Mouse (Mus musculus): ENCODE data around the gene Kif1a. TPM values are rescaled to one million over a fixed set of nuclear protein-coding genes. Genes with fewer than 3 reads are reported as not detected.

Kif1a gene
- polyA plus RNA-seq, 1 experiment = 2.2 TPM

Other genes with a start within 250 kb of the Kif1a start
- gene Ankmy1, start 199.0 kb downstream of the Kif1a start, polyA plus RNA-seq (2011; ENCODE audit: insufficient read depth, insufficient read length, low replicate concordance, missing spikeins) = not detected in 2 replicates
- 9.2 and 9.3 TPM in 2 replicates for gene Dusp28, start 195.0 kb downstream of the Kif1a start, polyA plus RNA-seq (2011; ENCODE audit: insufficient read depth, insufficient read length, low replicate concordance, missing spikeins)
- 26.4 and 62.1 TPM in 2 replicates for gene Rnpepl1, start 191.2 kb downstream of the Kif1a start, polyA plus RNA-seq (2011; ENCODE audit: insufficient read depth, insufficient read length, low replicate concordance, missing spikeins)
- 5.4 and 15.5 TPM in 2 replicates for gene Capn10, start 167.6 kb downstream of the Kif1a start, polyA plus RNA-seq (2011; ENCODE audit: insufficient read depth, insufficient read length, low replicate concordance, missing spikeins)
- gene Gpr35, start 151.1 kb downstream of the Kif1a start, polyA plus RNA-seq (2011; ENCODE audit: insufficient read depth, insufficient read length, low replicate concordance, missing spikeins) = 0.49 and 5.0 TPM in 2 replicates
- gene Aqp12, start 95.6 kb downstream of the Kif1a start, polyA plus RNA-seq (2011; ENCODE audit: insufficient read depth, insufficient read length, low replicate concordance, missing spikeins) = not detected in 2 replicates
- gene Agxt, start 33.3 kb upstream of the Kif1a start, polyA plus RNA-seq (2011; ENCODE audit: insufficient read depth, insufficient read length, low replicate concordance, missing spikeins) = not detected in 2 replicates
- not detected in 2 replicates for gene 2310007B03Rik, start 59.0 kb upstream of the Kif1a start, polyA plus RNA-seq (2011; ENCODE audit: insufficient read depth, insufficient read length, low replicate concordance, missing spikeins)
- gene Crocc2, start 66.8 kb upstream of the Kif1a start, polyA plus RNA-seq (2011; ENCODE audit: insufficient read depth, insufficient read length, low replicate concordance, missing spikeins) = not detected in 2 replicates
- 2.9 and 4.7 TPM in 2 replicates for gene Sned1, start 133.9 kb upstream of the Kif1a start, polyA plus RNA-seq (2011; ENCODE audit: insufficient read depth, insufficient read length, low replicate concordance, missing spikeins)
- gene Mterf4, start 204.0 kb upstream of the Kif1a start, polyA plus RNA-seq (2011; ENCODE audit: insufficient read depth, insufficient read length, low replicate concordance, missing spikeins) = 9.7 and 15.6 TPM in 2 replicates
- 14.6 and 17.9 TPM in 2 replicates for gene Ppp1r7, start 240.9 kb upstream of the Kif1a start, polyA plus RNA-seq (2011; ENCODE audit: insufficient read depth, insufficient read length, low replicate concordance, missing spikeins)
- gene Pask, start 241.5 kb upstream of the Kif1a start, polyA plus RNA-seq (2011; ENCODE audit: insufficient read depth, insufficient read length, low replicate concordance, missing spikeins) = 16.7 and 19.6 TPM in 2 replicates